ENCODE assay signal across 13 mouse cellular contexts in the genomic region with DNA sequence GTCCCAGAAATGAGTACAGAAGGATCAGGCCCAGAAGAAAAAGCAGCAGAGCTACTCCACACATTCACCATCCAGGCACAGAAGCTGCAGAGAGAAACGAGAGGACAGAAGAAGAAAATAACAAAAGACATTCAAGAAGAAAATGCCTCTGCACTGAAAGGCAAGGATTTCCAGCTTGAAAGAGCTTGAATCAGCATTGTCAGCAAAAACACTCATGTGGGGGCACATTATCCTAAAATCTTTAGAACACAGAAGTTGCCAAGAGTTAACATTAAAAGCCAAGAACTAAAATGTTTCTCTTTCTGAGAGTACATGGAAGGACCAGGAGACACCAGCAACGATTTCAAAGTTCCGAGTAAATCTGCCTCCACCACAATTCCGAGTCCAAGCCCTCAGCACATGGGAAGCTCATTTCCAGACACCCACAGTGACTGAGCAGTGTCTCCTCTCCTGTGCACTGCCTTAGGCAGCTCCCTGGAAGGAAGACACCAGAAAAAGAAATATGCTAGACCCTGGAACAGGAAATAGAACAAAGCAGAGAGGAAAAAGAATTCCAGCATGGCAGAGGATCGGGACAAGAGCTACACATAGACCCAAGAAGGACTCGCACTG.
"Had no signal": no experiment of that assay in that cellular context is flagged by ENCODE, and none has a peak within 500 bp of the region (broad histone marks: within the 10 kb centered on the region; RNA-seq: fewer than 3 reads in every experiment).

No protein-coding gene starts in this region.

- H3K36me3 ChIP-seq: kidney, embryonic 15.5 days; limb, embryonic 13.5 days; neural tube, embryonic 12.5 days; stomach, embryonic 15.5 days had no signal

- H3K4me2 ChIP-seq: kidney, embryonic 15.5 days; limb, embryonic 13.5 days; neural tube, embryonic 12.5 days; stomach, embryonic 15.5 days had no signal

- DNase-seq: kidney, postnatal 14 days; layer of hippocampus, adult 9-11 months; layer of hippocampus, postnatal 36 days; left cerebral cortex, postnatal 4 days; lung, adult 18-20 months; midbrain, embryonic 14.5 days; thymus, adult 2 months; thymus, postnatal 25 days had no signal

- H3K4me1 ChIP-seq: neural tube, embryonic 12.5 days; stomach, embryonic 15.5 days had no signal

- H3K9ac ChIP-seq: kidney, embryonic 15.5 days; limb, embryonic 13.5 days; liver, embryonic 14.5 days; neural tube, embryonic 12.5 days; stomach, embryonic 15.5 days had no signal

- H3K27me3 ChIP-seq: kidney, embryonic 15.5 days; limb, embryonic 13.5 days; neural tube, embryonic 12.5 days; stomach, embryonic 15.5 days had no signal

- H3K9me3 ChIP-seq: kidney, embryonic 15.5 days; limb, embryonic 13.5 days; neural tube, embryonic 12.5 days; stomach, embryonic 15.5 days had no signal

- H3K27ac ChIP-seq: kidney, embryonic 15.5 days; limb, embryonic 13.5 days; liver, embryonic 14.5 days; neural tube, embryonic 12.5 days; stomach, embryonic 15.5 days had no signal

- H3K4me3 ChIP-seq: kidney, embryonic 15.5 days; limb, embryonic 13.5 days; neural tube, embryonic 12.5 days; stomach, embryonic 15.5 days had no signal
